Mouse (Mus musculus): ENCODE measurements around the gene Fam71a. TPM values are rescaled to one million over a fixed set of nuclear protein-coding genes. Genes with fewer than 3 reads are reported as not detected.

Gene Fam71a
- total and polyA plus RNA-seq, 2 experiments from 2014 or later = not detected

DNA sequence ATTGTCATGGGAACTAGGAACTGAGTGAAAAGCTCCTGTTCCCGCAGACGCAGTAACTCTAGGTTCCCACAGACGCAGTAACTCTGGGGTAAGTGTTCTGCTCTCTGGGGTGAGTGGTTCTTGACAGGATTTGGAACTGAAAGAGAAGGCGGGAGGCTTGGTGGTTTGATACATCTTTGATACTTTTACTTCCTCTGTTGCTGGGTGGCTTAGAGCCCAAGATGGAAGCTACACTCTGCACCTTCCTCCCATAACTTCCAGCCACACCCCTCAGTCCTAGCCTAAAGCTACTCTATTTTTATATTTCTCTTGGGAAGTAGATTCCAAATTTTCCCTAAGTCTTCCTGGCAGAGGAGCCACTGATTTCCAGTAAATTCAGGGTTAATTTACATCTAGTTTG is 26.2 kb downstream of the Fam71a start:
- no peak for ATAC-seq

DNA sequence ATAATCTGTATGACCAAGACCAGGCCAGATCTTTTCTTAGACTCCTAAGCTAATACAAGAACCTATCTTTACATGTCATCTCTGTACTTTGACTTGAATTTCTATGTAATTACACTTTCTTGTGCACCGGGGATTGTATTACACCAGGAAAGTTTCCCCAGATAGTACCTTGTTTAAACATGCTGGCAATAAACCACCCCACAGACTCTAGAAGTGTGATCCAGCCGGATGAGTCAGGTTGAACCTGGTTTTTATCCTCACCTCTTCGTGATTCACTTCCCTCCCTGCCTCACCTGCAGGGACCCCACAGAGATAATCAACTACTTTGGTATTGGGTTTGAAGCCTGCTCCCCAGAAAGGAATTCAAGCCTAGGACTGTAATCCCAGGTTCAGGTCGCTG is 29.2 kb downstream of the Fam71a start:
- Histone ChIP-seq H3K4me3 (ENCODE audit: low read depth, low read length) (no peak overlapping the region), H3K4me1 (ENCODE audit: insufficient read depth) (no peaks in the 10 kb centered on the region), H3K27me3 (ENCODE audit: insufficient read depth, low read length) (no peaks in the 10 kb centered on the region), H3K9me3 (ENCODE audit: low read length) (no peaks in the 10 kb centered on the region), H3K36me3 (ENCODE audit: insufficient read depth) (no peaks in the 10 kb centered on the region), H3K9ac (no peak overlapping the region), H3K27ac (ENCODE audit: low read depth, low read length) (no peak overlapping the region), H3K4me2 (ENCODE audit: low read depth) (no peak overlapping the region)
- 59% methylated on average over 4 of the region's 4 CpGs for WGBS
- ATAC-seq (no peak), DNase-seq (no peak)
- no peak for TF ChIP-seq CTCF (IDR thresholded peaks at IDR 0.05; ENCODE audit: low read depth)

More for the DNA sequence above, 26.2 kb downstream of the Fam71a start:
- DNase-seq = no peak
- Histone ChIP-seq H3K4me1 (ENCODE audit: insufficient read depth) (no peaks in the 10 kb centered on the region), H3K9ac (no peak overlapping the region), H3K36me3 (ENCODE audit: insufficient read depth) (no peaks in the 10 kb centered on the region), H3K4me2 (ENCODE audit: low read depth) (no peak overlapping the region), H3K27ac (ENCODE audit: low read depth, low read length) (no peak overlapping the region), H3K9me3 (ENCODE audit: low read length) (no peaks in the 10 kb centered on the region), H3K4me3 (ENCODE audit: low read depth, low read length) (no peak overlapping the region), H3K27me3 (ENCODE audit: insufficient read depth, low read length) (no peaks in the 10 kb centered on the region)
- TF ChIP-seq CTCF (IDR thresholded peaks at IDR 0.05; ENCODE audit: low read depth) = no peak
- WGBS = 78% methylated on average over 4 of the region's 4 CpGs

GRCm38 (mm10) chr1:191132934-191133333 is 31.7 kb downstream of the Fam71a start:
- H3K9ac ChIP-seq = no peak overlapping the region
- no peaks in the 10 kb centered on the region for H3K4me1 ChIP-seq (ENCODE audit: insufficient read depth)
- ATAC-seq (no peak), DNase-seq (no peak)
- 73% methylated on average over 5 of the region's 5 CpGs for WGBS
- no peak for TF ChIP-seq CTCF (IDR thresholded peaks at IDR 0.05; ENCODE audit: low read depth)
- H3K4me2 ChIP-seq (ENCODE audit: low read depth) = no peak overlapping the region
- H3K9me3 ChIP-seq (ENCODE audit: low read length) = 0 out of 2 replicates have a peak, but pooled peaks cover 2% of the 10 kb centered on the region
- H3K36me3 ChIP-seq (ENCODE audit: insufficient read depth) = no peaks in the 10 kb centered on the region
- H3K27me3 ChIP-seq (ENCODE audit: insufficient read depth, low read length) = no peaks in the 10 kb centered on the region
- no peak overlapping the region for H3K4me3 ChIP-seq (ENCODE audit: low read depth, low read length)
- no peak overlapping the region for H3K27ac ChIP-seq (ENCODE audit: low read depth, low read length)

DNA sequence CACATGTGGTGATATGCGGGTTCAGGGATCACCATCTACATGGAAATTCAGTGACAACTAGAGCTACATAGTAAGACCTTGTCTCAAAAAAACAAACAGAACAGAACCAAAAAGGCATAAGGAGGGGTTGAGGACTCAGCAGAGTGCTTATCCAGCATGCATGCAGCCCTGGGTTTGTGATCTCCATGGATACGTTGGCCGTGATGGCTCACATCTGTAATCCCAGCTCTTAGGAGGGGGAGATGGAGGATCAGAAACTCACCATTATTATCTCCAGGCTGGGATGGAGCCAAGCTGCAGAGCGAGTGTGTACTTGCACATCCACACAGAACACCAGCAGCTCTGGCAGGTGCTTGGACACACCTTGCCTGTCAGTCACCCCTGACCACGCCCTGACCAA is 32.4 kb downstream of the Fam71a start:
- H3K9ac ChIP-seq = no peak overlapping the region
- 66% methylated on average over 5 of the region's 5 CpGs for WGBS
- no peaks in the 10 kb centered on the region for H3K36me3 ChIP-seq (ENCODE audit: insufficient read depth)
- ATAC-seq = peak; percentile 69; the same call in 1 of the 2 replicates
- no peak overlapping the region for H3K4me3 ChIP-seq (ENCODE audit: low read depth, low read length)
- H3K4me2 ChIP-seq (ENCODE audit: low read depth) = no peak overlapping the region
- 0 out of 2 replicates have a peak, but pooled peaks cover 2% of the 10 kb centered on the region for H3K9me3 ChIP-seq (ENCODE audit: low read length)
- DNase-seq = peak; percentile 7
- H3K4me1 ChIP-seq (ENCODE audit: insufficient read depth) = no peaks in the 10 kb centered on the region
- no peak overlapping the region for H3K27ac ChIP-seq (ENCODE audit: low read depth, low read length)
- no peaks in the 10 kb centered on the region for H3K27me3 ChIP-seq (ENCODE audit: insufficient read depth, low read length)
- TF ChIP-seq CTCF (IDR thresholded peaks at IDR 0.05; ENCODE audit: low read depth) = no peak

DNA sequence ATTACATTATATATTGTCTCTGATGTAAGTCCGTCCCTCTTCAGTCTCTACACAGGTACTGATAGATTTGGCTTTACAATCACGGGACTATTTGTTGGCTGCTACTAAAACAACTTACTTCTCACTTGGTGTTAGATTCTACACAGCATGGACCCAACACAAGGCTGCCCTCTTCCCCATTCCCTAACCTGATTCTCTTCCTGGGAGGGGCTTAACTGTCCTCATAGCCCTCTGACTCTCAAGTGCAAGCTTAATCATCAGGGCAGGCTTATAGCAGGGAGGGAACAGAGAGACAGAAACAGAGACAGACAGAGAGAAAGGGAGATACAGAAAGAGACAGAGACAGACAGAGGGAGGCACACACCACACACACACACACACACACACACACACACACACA is 32.9 kb downstream of the Fam71a start:
- Histone ChIP-seq H3K4me1 (ENCODE audit: insufficient read depth) (no peaks in the 10 kb centered on the region), H3K4me2 (ENCODE audit: low read depth) (no peak overlapping the region), H3K9me3 (ENCODE audit: low read length) (0 out of 2 replicates have a peak, but pooled peaks cover 2% of the 10 kb centered on the region), H3K9ac (no peak overlapping the region), H3K27me3 (ENCODE audit: insufficient read depth, low read length) (no peaks in the 10 kb centered on the region), H3K36me3 (ENCODE audit: insufficient read depth) (no peaks in the 10 kb centered on the region), H3K4me3 (ENCODE audit: low read depth, low read length) (no peak overlapping the region), H3K27ac (ENCODE audit: low read depth, low read length) (no peak overlapping the region)
- no peak for TF ChIP-seq CTCF (IDR thresholded peaks at IDR 0.05; ENCODE audit: low read depth)
- 94% methylated on average over 2 of the region's 2 CpGs for WGBS
- no peak for DNase-seq
- no peak for ATAC-seq

DNA sequence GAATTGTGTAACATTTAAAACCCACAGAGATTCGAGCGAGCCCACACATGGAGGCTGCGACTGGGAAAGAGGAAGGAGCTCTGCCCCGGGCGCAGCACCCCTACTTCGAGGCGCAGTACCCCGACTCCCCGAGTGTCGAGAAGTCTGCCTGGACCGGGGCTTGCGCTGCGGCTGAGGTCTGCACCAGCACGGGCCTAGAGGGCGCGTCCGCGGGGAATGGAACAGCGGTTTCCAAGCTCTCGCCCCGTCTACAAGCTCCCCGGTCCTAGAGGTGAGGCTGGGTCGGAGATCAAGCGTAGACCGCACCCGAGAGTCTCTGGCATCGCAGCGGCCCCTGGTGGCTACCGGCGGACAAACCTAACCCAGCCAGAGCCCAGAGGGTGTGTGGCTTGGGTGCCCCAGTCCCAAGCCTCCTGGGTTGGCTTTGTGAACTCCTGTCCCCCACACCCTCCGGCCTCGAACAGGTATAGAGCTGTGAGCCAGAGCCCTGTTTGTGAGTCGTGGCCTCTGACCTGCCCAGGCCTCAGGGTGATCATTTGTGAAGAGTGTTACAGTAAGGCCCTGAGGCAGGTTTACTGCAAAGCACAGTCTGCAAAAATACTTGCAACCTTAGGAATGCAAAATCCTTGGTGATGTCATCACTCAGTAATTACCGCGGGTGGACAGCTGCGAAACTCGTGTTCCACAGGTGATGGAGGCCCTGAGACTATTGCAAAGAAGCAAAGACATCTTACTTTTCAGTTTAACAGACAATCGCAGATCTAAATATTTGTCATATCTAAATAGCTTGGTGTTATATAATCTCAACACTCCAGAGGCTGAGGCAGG is 38.6 kb downstream of the Fam71a start:
- TF ChIP-seq CTCF (IDR thresholded peaks at IDR 0.05; ENCODE audit: low read depth) = peak; percentile 70
- 19% methylated on average over 38 of the region's 38 CpGs for WGBS

DNA sequence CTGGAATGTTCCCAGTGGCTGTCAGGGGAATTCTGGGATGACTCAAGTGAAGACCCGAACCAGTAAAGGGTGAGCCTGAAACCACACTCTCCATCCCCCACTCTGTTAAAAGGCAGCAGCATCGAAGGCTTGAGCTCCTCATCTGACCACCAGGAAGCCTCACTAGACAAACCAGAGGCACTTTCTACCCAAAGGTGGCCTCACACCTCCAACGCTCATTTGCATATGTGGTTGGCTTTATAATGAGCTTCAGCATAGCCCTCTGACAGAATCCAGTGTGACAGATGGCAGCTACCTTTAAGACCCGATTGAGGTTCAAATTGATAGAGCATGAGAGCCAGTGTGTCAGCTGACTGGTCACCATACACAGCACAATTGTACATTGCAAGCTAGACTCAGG is 40.3 kb downstream of the Fam71a start:
- 68% methylated on average over 4 of the region's 4 CpGs for WGBS
- DNase-seq = no peak
- Histone ChIP-seq H3K27ac (ENCODE audit: low read depth, low read length) (no peak overlapping the region), H3K4me2 (ENCODE audit: low read depth) (no peak overlapping the region), H3K27me3 (ENCODE audit: insufficient read depth, low read length) (peaks cover 3% of the 10 kb centered on the region; the same call in 1 of the 2 replicates), H3K36me3 (ENCODE audit: insufficient read depth) (no peaks in the 10 kb centered on the region), H3K9ac (no peak overlapping the region), H3K4me1 (ENCODE audit: insufficient read depth) (0 out of 2 replicates have a peak, but pooled peaks cover 4% of the 10 kb centered on the region), H3K4me3 (ENCODE audit: low read depth, low read length) (no peak overlapping the region), H3K9me3 (ENCODE audit: low read length) (no peaks in the 10 kb centered on the region)
- no peak for ATAC-seq
- TF ChIP-seq CTCF (IDR thresholded peaks at IDR 0.05; ENCODE audit: low read depth) = no peak

More for the DNA sequence above, 38.6 kb downstream of the Fam71a start:
- ATAC-seq (peak; percentile 78), DNase-seq (peak; percentile 26)
- Histone ChIP-seq H3K9ac (no peak overlapping the region), H3K36me3 (ENCODE audit: insufficient read depth) (no peaks in the 10 kb centered on the region), H3K27ac (ENCODE audit: low read depth, low read length) (no peak overlapping the region), H3K27me3 (ENCODE audit: insufficient read depth, low read length) (peaks cover 3% of the 10 kb centered on the region; the same call in 1 of the 2 replicates), H3K4me2 (ENCODE audit: low read depth) (peak overlapping the region; percentile 44), H3K4me3 (ENCODE audit: low read depth, low read length) (peak overlapping the region; percentile 18), H3K4me1 (ENCODE audit: insufficient read depth) (0 out of 2 replicates have a peak, but pooled peaks cover 4% of the 10 kb centered on the region), H3K9me3 (ENCODE audit: low read length) (0 out of 2 replicates have a peak, but pooled peaks cover 2% of the 10 kb centered on the region)
